Mouse (Mus musculus): Measurements from ENCODE around the gene Agl. TPM values are rescaled to one million over a fixed set of nuclear protein-coding genes. Genes with fewer than 3 reads are reported as not detected.
A peak's percentile ranks its signal among the peaks of the same experiment; 100 is the strongest.
"Not testable (repeated sequence)": the region's sequence is repeated elsewhere in the genome, so short reads cannot be mapped to it uniquely, and the experiment has no call there.

The Agl gene
- polyA plus RNA-seq, 1 experiment from 2014 or later, result 50.3 TPM

- H3K27me3 ChIP-seq (replicated peaks), result no peaks in the 10 kb centered on the region
- H3K36me3 ChIP-seq, result no peaks in the 10 kb centered on the region
- no peak overlapping the region for H3K9ac ChIP-seq
- no peak for ATAC-seq (ENCODE audit: insufficient number of reproducible peaks, low FRiP score)
- no peak overlapping the region for H3K27ac ChIP-seq (ENCODE audit: poor library complexity, severe bottlenecking)
- peaks cover 11% of the 10 kb centered on the region; the same call in 1 of the 2 replicates for H3K4me1 ChIP-seq (replicated peaks)
- H3K4me3 ChIP-seq, result no peak overlapping the region
- WGBS, result 87% methylated on average over 4 of the region's 4 CpGs
- no peak overlapping the region for H3K4me2 ChIP-seq
- H3K9me3 ChIP-seq (replicated peaks), result no peaks in the 10 kb centered on the region
Measured at GRCm38 (mm10) chr3:116815916-116816315, 8.0 kb upstream of the Agl start.

GRCm38 (mm10) chr3:116815305-116815797 is 7.4 kb upstream of the Agl start:
- Histone ChIP-seq H3K4me3 (no peak overlapping the region), H3K9me3 (replicated peaks) (no peaks in the 10 kb centered on the region), H3K4me2 (no peak overlapping the region), H3K4me1 (replicated peaks) (peaks cover 11% of the 10 kb centered on the region; the same call in 1 of the 2 replicates), H3K36me3 (no peaks in the 10 kb centered on the region), H3K9ac (no peak overlapping the region), H3K27ac (ENCODE audit: poor library complexity, severe bottlenecking) (no peak overlapping the region), H3K27me3 (replicated peaks) (no peaks in the 10 kb centered on the region)
- no peak for ATAC-seq (ENCODE audit: insufficient number of reproducible peaks, low FRiP score)
- WGBS, result 82% methylated on average over 6 of the region's 6 CpGs

GRCm38 (mm10) chr3:116812946-116813345 is 5.0 kb upstream of the Agl start:
- Histone ChIP-seq H3K36me3 (no peaks in the 10 kb centered on the region), H3K27ac (ENCODE audit: poor library complexity, severe bottlenecking) (no peak overlapping the region), H3K27me3 (replicated peaks) (no peaks in the 10 kb centered on the region), H3K9ac (no peak overlapping the region), H3K4me2 (no peak overlapping the region), H3K4me1 (replicated peaks) (peaks cover 16% of the 10 kb centered on the region), H3K4me3 (no peak overlapping the region), H3K9me3 (replicated peaks) (no peaks in the 10 kb centered on the region)
- 82% methylated on average over 2 of the region's 2 CpGs for WGBS
- ATAC-seq (ENCODE audit: insufficient number of reproducible peaks, low FRiP score), result no peak

GRCm38 (mm10) chr3:116810351-116810750 is 2.4 kb upstream of the Agl start:
- 82% methylated on average over 6 of the region's 6 CpGs for WGBS
- not testable (repeated sequence) for ATAC-seq (ENCODE audit: insufficient number of reproducible peaks, low FRiP score); H3K27me3 ChIP-seq (replicated peaks)

GRCm38 (mm10) chr3:116809221-116809620 is 1.3 kb upstream of the Agl start:
- Histone ChIP-seq H3K36me3 (no peaks in the 10 kb centered on the region; the same call in none of the 2 replicates), H3K4me1 (replicated peaks) (peaks cover 26% of the 10 kb centered on the region), H3K27ac (ENCODE audit: poor library complexity, severe bottlenecking) (no peak overlapping the region), H3K4me3 (no peak overlapping the region), H3K9ac (no peak overlapping the region), H3K9me3 (replicated peaks) (no peaks in the 10 kb centered on the region), H3K4me2 (no peak overlapping the region), H3K27me3 (replicated peaks) (no peaks in the 10 kb centered on the region)
- ATAC-seq (ENCODE audit: insufficient number of reproducible peaks, low FRiP score), result no peak
- 93% methylated on average over 6 of the region's 6 CpGs for WGBS

More at GRCm38 (mm10) chr3:116810351-116810750, 2.4 kb upstream of the Agl start:
- not testable (repeated sequence) for H3K36me3 ChIP-seq; H3K9ac ChIP-seq; H3K27ac ChIP-seq (ENCODE audit: poor library complexity, severe bottlenecking); H3K4me2 ChIP-seq; H3K4me3 ChIP-seq; H3K9me3 ChIP-seq (replicated peaks)
- H3K4me1 ChIP-seq (replicated peaks), result peaks cover 21% of the 10 kb centered on the region

- peaks cover 21% of the 10 kb centered on the region for H3K4me1 ChIP-seq (replicated peaks)
- no peaks in the 10 kb centered on the region; the same call in none of the 2 replicates for H3K36me3 ChIP-seq
- no peaks in the 10 kb centered on the region for H3K9me3 ChIP-seq (replicated peaks)
- H3K4me2 ChIP-seq, result peak overlapping the region; percentile 88
- 58% methylated on average over 10 of the region's 10 CpGs for WGBS
- H3K9ac ChIP-seq, result peak overlapping the region; percentile 65
- peak overlapping the region; percentile 95 for H3K27ac ChIP-seq (ENCODE audit: poor library complexity, severe bottlenecking)
- H3K27me3 ChIP-seq (replicated peaks), result no peaks in the 10 kb centered on the region
- peak overlapping the region; percentile 65 for H3K4me3 ChIP-seq
- ATAC-seq (ENCODE audit: insufficient number of reproducible peaks, low FRiP score), result peak; percentile 50; the same call in 1 of the 2 replicates
Measured at GRCm38 (mm10) chr3:116808507-116809217, 696 bp upstream of the Agl start.

- Histone ChIP-seq H3K4me3 (peak overlapping the region; percentile 14), H3K4me1 (replicated peaks) (peaks cover 33% of the 10 kb centered on the region), H3K4me2 (peak overlapping the region; percentile 71), H3K36me3 (peaks cover 12% of the 10 kb centered on the region), H3K27ac (ENCODE audit: poor library complexity, severe bottlenecking) (no peak overlapping the region), H3K9me3 (replicated peaks) (no peaks in the 10 kb centered on the region), H3K9ac (peak overlapping the region; percentile 61; the same call in 1 of the 2 replicates), H3K27me3 (replicated peaks) (no peaks in the 10 kb centered on the region)
- no peak for ATAC-seq (ENCODE audit: insufficient number of reproducible peaks, low FRiP score)
- WGBS, result 76% methylated on average over 3 of the region's 3 CpGs
Measured at GRCm38 (mm10) chr3:116805866-116806265, 2.1 kb downstream of the Agl start.

GRCm38 (mm10) chr3:116804746-116805285 is 3.1 kb downstream of the Agl start:
- ATAC-seq (ENCODE audit: insufficient number of reproducible peaks, low FRiP score), result no peak
- peak overlapping the region; percentile 55 for H3K9ac ChIP-seq
- H3K4me3 ChIP-seq, result 0 out of 2 replicates have a peak overlapping the region, but pooled peaks have one; percentile 15
- H3K9me3 ChIP-seq (replicated peaks), result no peaks in the 10 kb centered on the region
- H3K27ac ChIP-seq (ENCODE audit: poor library complexity, severe bottlenecking), result peak overlapping the region; percentile 12; the same call in 1 of the 2 replicates
- no peaks in the 10 kb centered on the region for H3K27me3 ChIP-seq (replicated peaks)
- H3K4me1 ChIP-seq (replicated peaks), result peaks cover 38% of the 10 kb centered on the region
- 63% methylated on average over 6 of the region's 6 CpGs for WGBS
- peak overlapping the region; percentile 55 for H3K4me2 ChIP-seq
- H3K36me3 ChIP-seq, result peaks cover 14% of the 10 kb centered on the region

GRCm38 (mm10) chr3:116801755-116802154 is 6.2 kb downstream of the Agl start:
- 25% methylated on average over 8 of the region's 8 CpGs for WGBS
- Histone ChIP-seq H3K9me3 (replicated peaks) (no peaks in the 10 kb centered on the region), H3K27me3 (replicated peaks) (no peaks in the 10 kb centered on the region), H3K27ac (ENCODE audit: poor library complexity, severe bottlenecking) (peak overlapping the region; percentile 64), H3K9ac (no peak overlapping the region), H3K4me2 (peak overlapping the region; percentile 49), H3K4me3 (no peak overlapping the region), H3K36me3 (peaks cover 32% of the 10 kb centered on the region), H3K4me1 (replicated peaks) (peaks cover 36% of the 10 kb centered on the region)
- no peak for ATAC-seq (ENCODE audit: insufficient number of reproducible peaks, low FRiP score)

- WGBS, result 63% methylated on average over 4 of the region's 4 CpGs
- H3K36me3 ChIP-seq, result peaks cover 46% of the 10 kb centered on the region
- H3K9ac ChIP-seq, result no peak overlapping the region
- H3K27me3 ChIP-seq (replicated peaks), result no peaks in the 10 kb centered on the region
- no peak overlapping the region for H3K4me3 ChIP-seq
- peaks cover 24% of the 10 kb centered on the region for H3K4me1 ChIP-seq (replicated peaks)
- H3K9me3 ChIP-seq (replicated peaks), result no peaks in the 10 kb centered on the region
- no peak overlapping the region for H3K4me2 ChIP-seq
- ATAC-seq (ENCODE audit: insufficient number of reproducible peaks, low FRiP score), result no peak
- H3K27ac ChIP-seq (ENCODE audit: poor library complexity, severe bottlenecking), result peak overlapping the region; percentile 33; the same call in 1 of the 2 replicates
Measured at GRCm38 (mm10) chr3:116798821-116799510, 9.0 kb downstream of the Agl start.

- Histone ChIP-seq H3K27ac (ENCODE audit: poor library complexity, severe bottlenecking) (no peak overlapping the region), H3K9me3 (replicated peaks) (0 out of 2 replicates have a peak, but pooled peaks cover 3% of the 10 kb centered on the region), H3K4me3 (no peak overlapping the region), H3K4me1 (replicated peaks) (no peaks in the 10 kb centered on the region), H3K36me3 (peaks cover 81% of the 10 kb centered on the region), H3K4me2 (no peak overlapping the region), H3K27me3 (replicated peaks) (no peaks in the 10 kb centered on the region), H3K9ac (no peak overlapping the region)
- no peak for ATAC-seq (ENCODE audit: insufficient number of reproducible peaks, low FRiP score)
- 85% methylated on average over 5 of the region's 5 CpGs for WGBS
Measured at GRCm38 (mm10) chr3:116788851-116789250, 19.1 kb downstream of the Agl start.
